Mouse (Mus musculus) liver, adult 2 months (tissue): ENCODE measurements around the gene Cep112. TPM values are rescaled to one million over a fixed set of nuclear protein-coding genes. Genes with fewer than 3 reads are reported as not detected.

Source experiments
- DNase-seq: peaks from one replicate; pipeline ENCODE4 v3.0.0-alpha.2; 2011; ENCODE audit warnings: low read depth, low spot score; ENCODE audit errors: extremely low read depth
- H3K27ac ChIP-seq: fragments of 200-500 bp; replicated peaks from 2 replicates; pipeline ENCODE4 v1.5.1; 2012; ENCODE audit warnings: low read depth, mild to moderate bottlenecking, control low read depth, inconsistent platforms, low read length; ENCODE audit not compliant: insufficient read depth
- H3K27me3 ChIP-seq: fragments of 200-500 bp; 2 replicates; pipeline ENCODE4 v1.6.1; 2012; ENCODE audit warnings: mild to moderate bottlenecking, moderate library complexity, low read length, inconsistent platforms; ENCODE audit not compliant: control insufficient read depth, insufficient read depth
- H3K36me3 ChIP-seq: fragments of 200-500 bp; 2 replicates; pipeline ENCODE4 v1.6.1; 2012; ENCODE audit warnings: low read length, inconsistent platforms; ENCODE audit not compliant: control insufficient read depth, insufficient read depth
- H3K4me1 ChIP-seq: fragments of 200-500 bp; 2 replicates; pipeline ENCODE4 v1.6.1; 2011; ENCODE audit warnings: low read length; ENCODE audit not compliant: control insufficient read depth, insufficient read depth
- H3K4me3 ChIP-seq: fragments of 200-500 bp; 2 replicates; pipeline ENCODE4 v1.5.1; 2011; ENCODE audit warnings: low read depth, mild to moderate bottlenecking, control low read depth, low read length, moderate library complexity; ENCODE audit not compliant: insufficient read depth
- H3K79me2 ChIP-seq: fragments of 200-500 bp; 2 replicates; pipeline ENCODE4 v1.6.1; 2012; ENCODE audit warnings: inconsistent platforms, mild to moderate bottlenecking, low read length, moderate library complexity; ENCODE audit not compliant: control insufficient read depth, insufficient read depth
- H3K9ac ChIP-seq: fragments of 200-500 bp; 2 replicates; pipeline ENCODE4 v1.6.1; 2012; ENCODE audit warnings: low read depth, mild to moderate bottlenecking, control low read depth, inconsistent platforms, low read length
- CTCF ChIP-seq: fragments of 200-500 bp; IDR thresholded peaks from 2 replicates; pipeline ENCODE4 v1.5.1; 2011; ENCODE audit warnings: low read depth, low read length, control low read depth
- POLR2A ChIP-seq: fragments of 200-500 bp; IDR thresholded peaks from 2 replicates; pipeline ENCODE4 v1.6.1; 2011; ENCODE audit warnings: low read length, control low read depth; ENCODE audit not compliant: insufficient read depth; ENCODE audit errors: extremely low read depth
- WGBS: fragments of 180-500 bp; shearing (Covaris S2); methylation state at CpG from one replicate; pipeline ENCODE4 v1.1.7; 2018; 5-methylcytosine and 5-hydroxymethylcytosine counted together
- polyA plus RNA-seq: library from polyadenylated mRNA; depleted of rRNA; stranded (reverse); fragments of >200 nt; gene quantifications from 2 replicates; pipeline ENCODE4 v1.2.3, GENCODE M21; 2012; rRNA removed
- total RNA-seq: library from RNA; depleted of rRNA; stranded (reverse); fragments of >200 nt; gene quantifications from 2 replicates; pipeline ENCODE4 v1.2.3, GENCODE M21; 2014; rRNA removed

Gene Cep112
- total RNA-seq (0.65 and 0.81 TPM in 2 replicates), polyA plus RNA-seq (0.21 TPM in 1 of 2 replicates, not detected in the other)

- H3K27me3 ChIP-seq: no peaks in the 10 kb centered on the region
- H3K27ac ChIP-seq: no peak within 1 kb of the TSS
- H3K9ac ChIP-seq: peak within 1 kb of the TSS; percentile 60
- H3K36me3 ChIP-seq: no peaks in the 10 kb centered on the region
- TF ChIP-seq POLR2A (no peak), CTCF (no peak)
- H3K79me2 ChIP-seq: no peaks in the 10 kb centered on the region
- DNase-seq: peak; percentile 96
- H3K4me1 ChIP-seq: no peaks in the 10 kb centered on the region
- H3K4me3 ChIP-seq: peak within 1 kb of the TSS; percentile 60
- under 1% methylated on average over 61 of the region's 61 CpGs for WGBS
Observed at GRCm38 (mm10) chr11:108424889-108425591, at the start of gene Cep112. Gene Cep112 (plus strand): TSS chr11:108425192.

- TF ChIP-seq POLR2A (no peak), CTCF (no peak)
- 91% methylated on average over 7 of the region's 7 CpGs for WGBS
- Histone ChIP-seq H3K4me3 (no peak overlapping the region), H3K36me3 (no peaks in the 10 kb centered on the region), H3K27ac (no peak overlapping the region), H3K4me1 (no peaks in the 10 kb centered on the region; the same call in 1 of the 2 replicates), H3K9ac (no peak overlapping the region), H3K79me2 (no peaks in the 10 kb centered on the region), H3K27me3 (no peaks in the 10 kb centered on the region)
- no peak for DNase-seq
Observed at GRCm38 (mm10) chr11:108376815-108377214, 48.2 kb upstream of the Cep112 start.

- H3K27me3 ChIP-seq: no peaks in the 10 kb centered on the region
- no peaks in the 10 kb centered on the region; the same call in 1 of the 2 replicates for H3K4me1 ChIP-seq
- 38% methylated on average over 19 of the region's 19 CpGs for WGBS
- H3K36me3 ChIP-seq: no peaks in the 10 kb centered on the region
- H3K4me3 ChIP-seq: no peak overlapping the region
- H3K9ac ChIP-seq: no peak overlapping the region
- DNase-seq: peak; percentile 67
- H3K27ac ChIP-seq: no peak overlapping the region
- no peaks in the 10 kb centered on the region for H3K79me2 ChIP-seq
- TF ChIP-seq CTCF: peak; percentile 99
- no peak for TF ChIP-seq POLR2A
Observed at GRCm38 (mm10) chr11:108377680-108378362, 47.2 kb upstream of the Cep112 start.

- H3K9ac ChIP-seq: no peak overlapping the region
- TF ChIP-seq POLR2A: no peak
- TF ChIP-seq CTCF: no peak
- no peak overlapping the region for H3K4me3 ChIP-seq
- H3K36me3 ChIP-seq: no peaks in the 10 kb centered on the region
- H3K27ac ChIP-seq: no peak overlapping the region
- H3K4me1 ChIP-seq: no peaks in the 10 kb centered on the region; the same call in 1 of the 2 replicates
- no peaks in the 10 kb centered on the region for H3K27me3 ChIP-seq
- WGBS: 82% methylated on average over 4 of the region's 4 CpGs
- no peaks in the 10 kb centered on the region for H3K79me2 ChIP-seq
- no peak for DNase-seq
Observed at GRCm38 (mm10) chr11:108378363-108378751, 46.6 kb upstream of the Cep112 start.

GRCm38 (mm10) chr11:108382664-108383063 lies 42.3 kb upstream of the Cep112 start:
- Histone ChIP-seq H3K4me3 (no peak overlapping the region), H3K36me3 (no peaks in the 10 kb centered on the region), H3K27ac (no peak overlapping the region), H3K27me3 (no peaks in the 10 kb centered on the region), H3K79me2 (no peaks in the 10 kb centered on the region), H3K4me1 (peaks cover 12% of the 10 kb centered on the region; the same call in 1 of the 2 replicates), H3K9ac (no peak overlapping the region)
- DNase-seq: peak; percentile 58
- TF ChIP-seq POLR2A (no peak), CTCF (no peak)
- 44% methylated on average over 3 of the region's 3 CpGs for WGBS
